Mouse (Mus musculus) lung, embryonic 14.5 days (tissue): Measurements from ENCODE around the gene Aven. TPM values are rescaled to one million over a fixed set of nuclear protein-coding genes. Genes with fewer than 3 reads are reported as not detected.

ENCODE experiments used
- ATAC-seq: fragments of 200-750 bp; cut with Nextera tagmentation; 2 replicates; pipeline ENCODE4 v1.8.0; 2017; ENCODE audit warnings: mild to moderate bottlenecking, moderate TSS enrichment, moderate library complexity; ENCODE audit not compliant: insufficient read depth
- DNase-seq: peaks from one replicate; pipeline ENCODE4 v3.0.0-alpha.2; 2015
- H3K27ac ChIP-seq: fragments of 300-500 bp; sonication (generic); 2 replicates; pipeline ENCODE4 v1.5.1; 2014; ENCODE audit warnings: low read depth, mild to moderate bottlenecking, moderate library complexity
- H3K27me3 ChIP-seq: fragments of 300-500 bp; sonication (generic); 2 replicates; pipeline ENCODE4 v1.6.1; 2014; ENCODE audit warnings: low read length, control low read depth; ENCODE audit not compliant: insufficient read depth
- H3K36me3 ChIP-seq: fragments of 300-500 bp; sonication (generic); 2 replicates; pipeline ENCODE4 v1.6.1; 2014; ENCODE audit warnings: control low read depth; ENCODE audit not compliant: insufficient read depth
- H3K4me1 ChIP-seq: fragments of 300-500 bp; sonication (generic); 2 replicates; pipeline ENCODE4 v1.6.1; 2014; ENCODE audit warnings: antibody characterized with exemption, control low read depth; ENCODE audit not compliant: insufficient read depth
- H3K4me2 ChIP-seq: fragments of 300-500 bp; sonication (generic); 2 replicates; pipeline ENCODE4 v1.6.1; 2014; ENCODE audit warnings: mild to moderate bottlenecking
- H3K4me3 ChIP-seq: fragments of 300-500 bp; sonication (generic); 2 replicates; pipeline ENCODE4 v1.5.1; 2014; ENCODE audit warnings: low read depth, low read length
- H3K9ac ChIP-seq: fragments of 300-500 bp; sonication (generic); 2 replicates; pipeline ENCODE4 v1.6.1; 2014
- H3K9me3 ChIP-seq: fragments of 300-500 bp; sonication (generic); 2 replicates; pipeline ENCODE4 v1.6.1; 2016; ENCODE audit warnings: low read depth, low read length, control low read depth
- CTCF ChIP-seq: IDR thresholded peaks from 2 replicates; pipeline ENCODE4 v1.5.1; 2016; ENCODE audit warnings: antibody characterized with exemption, low read depth
- WGBS: fragments of 180-500 bp; shearing (Covaris S2); extraction: QIAGEN DNeasy Blood & Tissue Kit; methylation state at CpG from one replicate; pipeline ENCODE4 v1.1.7; 2014; 5-methylcytosine and 5-hydroxymethylcytosine counted together
- polyA plus RNA-seq: library from polyadenylated mRNA; unstranded; fragments of >200 nt; fragmentation: Nextera tagmentation; extraction: Ambion mirVana; gene quantifications from 2 replicates; pipeline ENCODE4 v1.2.1, GENCODE M21; 2014

The Aven gene
- polyA plus RNA-seq, 1 experiment from 2014 or later = 7.2 TPM

GRCm38 (mm10) chr2:112520526-112521482, 28.0 kb downstream of the Aven start:
- WGBS = 78% methylated on average over 4 of the region's 4 CpGs
- DNase-seq = no peak
- Histone ChIP-seq H3K9ac (no peak overlapping the region), H3K4me3 (no peak overlapping the region), H3K4me1 (no peaks in the 10 kb centered on the region), H3K27ac (no peak overlapping the region), H3K4me2 (no peak overlapping the region), H3K9me3 (no peaks in the 10 kb centered on the region), H3K36me3 (no peaks in the 10 kb centered on the region), H3K27me3 (no peaks in the 10 kb centered on the region)
- TF ChIP-seq CTCF = no peak
- no peak for ATAC-seq

- WGBS = 86% methylated on average over 3 of the region's 3 CpGs
- H3K27me3 ChIP-seq = no peaks in the 10 kb centered on the region
- no peak overlapping the region for H3K9ac ChIP-seq
- no peak overlapping the region for H3K4me2 ChIP-seq
- TF ChIP-seq CTCF = no peak
- H3K27ac ChIP-seq = no peak overlapping the region
- H3K36me3 ChIP-seq = no peaks in the 10 kb centered on the region
- no peak for ATAC-seq
- no peaks in the 10 kb centered on the region for H3K4me1 ChIP-seq
- H3K4me3 ChIP-seq = no peak overlapping the region
- no peaks in the 10 kb centered on the region for H3K9me3 ChIP-seq
- DNase-seq = no peak
Observed at GRCm38 (mm10) chr2:112526933-112527332, 34.2 kb downstream of the Aven start.

- no peak overlapping the region for H3K9ac ChIP-seq
- no peaks in the 10 kb centered on the region for H3K9me3 ChIP-seq
- 59% methylated on average over 10 of the region's 10 CpGs for WGBS
- no peaks in the 10 kb centered on the region for H3K4me1 ChIP-seq
- no peaks in the 10 kb centered on the region for H3K27me3 ChIP-seq
- H3K36me3 ChIP-seq = no peaks in the 10 kb centered on the region
- DNase-seq (no peak), ATAC-seq (no peak)
- no peak overlapping the region for H3K4me3 ChIP-seq
- H3K27ac ChIP-seq = no peak overlapping the region
- no peak overlapping the region for H3K4me2 ChIP-seq
- TF ChIP-seq CTCF = no peak
Observed at GRCm38 (mm10) chr2:112532812-112533496, 40.2 kb downstream of the Aven start.

- H3K9me3 ChIP-seq = no peaks in the 10 kb centered on the region
- no peak for TF ChIP-seq CTCF
Observed at GRCm38 (mm10) chr2:112534677-112535222, 42.0 kb downstream of the Aven start.

GRCm38 (mm10) chr2:112538783-112539182, 46.0 kb downstream of the Aven start:
- peak; percentile 55 for TF ChIP-seq CTCF
- Histone ChIP-seq H3K9me3 (no peaks in the 10 kb centered on the region), H3K36me3 (no peaks in the 10 kb centered on the region), H3K27me3 (no peaks in the 10 kb centered on the region), H3K27ac (no peak overlapping the region), H3K4me1 (no peaks in the 10 kb centered on the region), H3K9ac (no peak overlapping the region), H3K4me3 (no peak overlapping the region), H3K4me2 (no peak overlapping the region)
- ATAC-seq (no peak), DNase-seq (peak; percentile 25)
- WGBS = 91% methylated on average over 1 of the region's 1 CpGs

More at GRCm38 (mm10) chr2:112534677-112535222, 42.0 kb downstream of the Aven start:
- DNase-seq (no peak), ATAC-seq (no peak)
- Histone ChIP-seq H3K36me3 (no peaks in the 10 kb centered on the region), H3K9ac (no peak overlapping the region), H3K27ac (no peak overlapping the region), H3K4me3 (no peak overlapping the region), H3K4me1 (no peaks in the 10 kb centered on the region), H3K27me3 (no peaks in the 10 kb centered on the region), H3K4me2 (no peak overlapping the region)
- 49% methylated on average over 14 of the region's 14 CpGs for WGBS

- no peaks in the 10 kb centered on the region for H3K9me3 ChIP-seq
- no peak for TF ChIP-seq CTCF
- H3K27ac ChIP-seq = no peak overlapping the region
- H3K36me3 ChIP-seq = no peaks in the 10 kb centered on the region
- H3K4me2 ChIP-seq = no peak overlapping the region
- no peaks in the 10 kb centered on the region for H3K4me1 ChIP-seq
- no peak for DNase-seq
- no peak overlapping the region for H3K9ac ChIP-seq
- 81% methylated on average over 5 of the region's 5 CpGs for WGBS
- no peaks in the 10 kb centered on the region for H3K27me3 ChIP-seq
- ATAC-seq = no peak
- H3K4me3 ChIP-seq = no peak overlapping the region
Observed at GRCm38 (mm10) chr2:112541695-112542285, 49.0 kb downstream of the Aven start.
